Mouse (Mus musculus): ENCODE results near the gene Try5.
"Not testable (repeated sequence)": the region's sequence is repeated elsewhere in the genome, so short reads cannot be mapped to it uniquely, and the experiment has no call there.

The Try5 gene

DNA sequence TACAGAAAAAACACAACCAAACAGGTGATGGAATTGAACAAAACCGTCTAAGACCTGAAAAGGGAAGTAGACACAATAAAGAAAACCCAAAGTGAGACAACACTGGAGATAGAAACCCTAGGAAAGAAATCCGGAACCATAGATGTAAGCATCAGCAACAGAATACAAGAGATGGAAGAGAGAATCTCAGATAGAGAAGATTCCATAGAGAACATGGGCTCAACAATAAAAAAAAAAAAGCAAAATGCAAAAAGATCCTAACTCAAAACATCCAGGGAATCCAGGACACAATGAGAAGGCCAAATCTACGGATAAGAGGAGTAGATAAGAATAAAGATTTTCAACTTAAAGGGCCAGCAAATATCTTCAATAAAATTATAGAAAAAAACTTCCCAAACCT is at the start of gene Try5:
TSS of gene Try5 (minus strand) at position 101 of the 400 bp plus-strand sequence.
- in situ Hi-C loops (cut with MseI, MboI): not testable (repeated sequence)

DNA sequence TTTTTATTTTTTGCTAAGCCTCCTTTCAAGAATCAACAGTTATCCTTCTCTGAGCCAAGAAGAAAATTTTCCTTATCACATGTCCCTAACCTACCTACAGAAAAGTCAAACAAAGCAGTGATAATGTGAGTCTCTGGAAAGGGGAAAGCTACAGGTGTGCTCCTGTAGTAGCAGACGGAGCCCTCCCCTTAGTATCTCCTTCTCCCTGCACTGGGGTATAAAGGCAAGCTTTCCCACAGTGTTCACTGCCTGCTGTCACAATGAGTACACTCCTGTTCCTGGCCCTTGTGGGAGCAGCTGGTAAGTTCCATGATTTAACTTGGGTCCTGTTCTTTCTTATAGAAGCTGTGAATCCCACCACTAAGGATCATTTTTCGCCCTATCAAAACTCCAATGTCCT is 37.3 kb upstream of the Try5 start, which contains the start of gene Try10:
TSS of gene Try10 (plus strand) at position 174 of the 400 bp plus-strand sequence.
- in situ Hi-C loops (cut with MseI, MboI): no loop called here

GRCm38 (mm10) chr6:41301969-41302368 is 14.7 kb downstream of the Try5 start, which contains the start of gene Try4:
Try4 (plus strand) TSS chr6:41302269.
- in situ Hi-C loops (cut with MseI, MboI): no loop called here

- in situ Hi-C loops (cut with MseI, MboI): no loop called here
Observed at GRCm38 (mm10) chr6:41298255-41298654, 18.4 kb downstream of the Try5 start.

DNA sequence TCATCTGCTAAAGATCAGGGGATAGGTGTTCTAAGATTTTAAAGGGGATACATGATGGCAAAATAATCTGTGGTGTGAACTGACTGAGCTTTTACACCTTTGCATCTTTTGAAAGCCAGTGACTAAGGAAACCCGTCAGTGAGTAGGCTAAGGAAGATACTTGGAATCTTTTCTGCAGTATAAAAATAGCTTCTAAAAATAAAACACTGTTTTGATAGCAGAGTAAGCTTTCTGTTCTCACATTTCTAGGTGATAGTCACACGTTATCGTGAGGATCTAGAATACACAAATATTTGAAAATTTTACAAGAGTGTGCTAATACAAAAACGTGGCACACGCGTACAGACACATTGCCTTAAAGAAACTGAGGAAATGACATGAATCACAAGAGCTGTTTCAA is 50.5 kb downstream of the Try5 start:
- in situ Hi-C loops (cut with MseI, MboI): no loop called here

- in situ Hi-C loops (cut with MseI, MboI): no loop called here
Observed at GRCm38 (mm10) chr6:41262796-41263195, 53.8 kb downstream of the Try5 start.
